Comparison of ENCODE assay signal across 8 mouse cellular contexts in genomic region chr5:113844721-113845120, GRCm38 (mm10). TPM values are rescaled to one million over a fixed set of nuclear protein-coding genes. Genes with fewer than 3 reads are reported as not detected.
A peak's percentile ranks its signal among the peaks of the same experiment; 100 is the strongest.
DNase-seq lines count a peak whose midpoint lies in the region; ATAC-seq lines count a peak whose summit lies in the region.

No protein-coding gene starts in this region.

- H3K4me1 ChIP-seq in embryonic facial prominence, embryonic 10.5 days = 0 out of 2 replicates have a peak, but pooled peaks cover 2% of the 10 kb centered on the region
- H3K4me1 ChIP-seq in hindbrain, embryonic 13.5 days (replicated peaks) = no peaks in the 10 kb centered on the region

- intact Hi-C loops in left cerebral cortex, postnatal 4 days (cut with DNase I) = no loop called here

- H3K9me3 ChIP-seq in embryonic facial prominence, embryonic 10.5 days = no peaks in the 10 kb centered on the region
- H3K9me3 ChIP-seq in hindbrain, embryonic 13.5 days = no peaks in the 10 kb centered on the region

- no peak overlapping the region for H3K9ac ChIP-seq in hindbrain, embryonic 13.5 days

- no peak overlapping the region for H3K4me2 ChIP-seq in hindbrain, embryonic 13.5 days

- no peak for ATAC-seq in hindbrain, embryonic 13.5 days (ENCODE audit: low FRiP score)
- peak; percentile 46; the same call in 1 of the 2 replicates for ATAC-seq in monocyte, adult 5-6 weeks (replicated peaks; ENCODE audit: insufficient number of reproducible peaks, low FRiP score, low TSS enrichment, poor library complexity, severe bottlenecking)

- H3K27me3 ChIP-seq in embryonic facial prominence, embryonic 10.5 days (replicated peaks; ENCODE audit: low read depth, poor library complexity, severe bottlenecking) = no peaks in the 10 kb centered on the region
- no peaks in the 10 kb centered on the region for H3K27me3 ChIP-seq in hindbrain, embryonic 13.5 days

- H3K27ac ChIP-seq in embryonic facial prominence, embryonic 10.5 days (replicated peaks) = no peak overlapping the region; the same call in 1 of the 2 replicates
- peak overlapping the region; percentile 12; the same call in 1 of the 2 replicates for H3K27ac ChIP-seq in hindbrain, embryonic 13.5 days

- WGBS in embryonic facial prominence, embryonic 10.5 days = 72% methylated on average over 7 of the region's 7 CpGs
- WGBS in hindbrain, embryonic 13.5 days = 63% methylated on average over 7 of the region's 7 CpGs

- H3K4me3 ChIP-seq in embryonic facial prominence, embryonic 10.5 days = no peak overlapping the region
- no peak overlapping the region for H3K4me3 ChIP-seq in hindbrain, embryonic 13.5 days

- peak; percentile 58 for DNase-seq in gastrocnemius, adult 18-20 months (ENCODE audit: low spot score)
- no peak for DNase-seq in gastrocnemius, postnatal 25 days
- DNase-seq in Muller cell, postnatal 12 days (ENCODE audit: inconsistent ontology term) = peak; percentile 43
- peak; percentile 54 for DNase-seq in embryonic facial prominence, embryonic 10.5 days (ENCODE audit: low spot score)
- DNase-seq in left cerebral cortex, postnatal 4 days = peak; percentile 69
- DNase-seq in testis, postnatal 10 days (ENCODE audit: low spot score) = peak; percentile 85

- peaks cover 90% of the 10 kb centered on the region for H3K36me3 ChIP-seq in embryonic facial prominence, embryonic 10.5 days (replicated peaks)
- peaks cover 90% of the 10 kb centered on the region for H3K36me3 ChIP-seq in hindbrain, embryonic 13.5 days

RNA-seq across cellular contexts. Expression of gene Selplg, which starts 12.3 kb away (rescaled TPM):
- total RNA-seq in gastrocnemius, adult 18-20 months (2021) = under 1 TPM; 0.85 to 0.87 TPM
- total RNA-seq in gastrocnemius, postnatal 25 days (2021) = 1 to 10 TPM in 1 of 2 experiments, under 1 TPM in 1; 0.43 to 1.2 TPM
- 0.58 and 0.83 TPM in 2 replicates for polyA plus RNA-seq in embryonic facial prominence, embryonic 10.5 days (2016; fragmentation: Nextera tagmentation; extraction: Ambion mirVana)
- polyA plus RNA-seq in hindbrain, embryonic 13.5 days (2015; fragmentation: Nextera tagmentation; extraction: Ambion mirVana) = 1.7 and 1.9 TPM in 2 replicates
- total RNA-seq in left cerebral cortex, postnatal 4 days (2021) = 1 to 10 TPM; 1.5 to 2.7 TPM
- total RNA-seq in monocyte, adult 5-6 weeks (2017) = 212 to 415 TPM (median 221 TPM) in 3 replicates

RNA-seq across cellular contexts. Expression of gene Tmem119, which starts 44.4 kb away (rescaled TPM):
- 1 to 10 TPM in 1 of 2 experiments, under 1 TPM in 1; 0.93 to 1.1 TPM for total RNA-seq in gastrocnemius, adult 18-20 months (2021)
- total RNA-seq in gastrocnemius, postnatal 25 days (2021) = 1 to 10 TPM; 3.0 to 3.6 TPM
- polyA plus RNA-seq in embryonic facial prominence, embryonic 10.5 days (2016; fragmentation: Nextera tagmentation; extraction: Ambion mirVana) = 72.7 and 83.3 TPM in 2 replicates
- polyA plus RNA-seq in hindbrain, embryonic 13.5 days (2015; fragmentation: Nextera tagmentation; extraction: Ambion mirVana) = 8.7 and 10.4 TPM in 2 replicates
- 1 to 10 TPM; 3.3 to 4.6 TPM for total RNA-seq in left cerebral cortex, postnatal 4 days (2021)
- total RNA-seq in monocyte, adult 5-6 weeks (2017) = not detected in 3 replicates

Comparison
In these comparisons a context has a peak if more than half of its experiments do, and no peak if none do; other contexts are left out.
1. RNA of gene Selplg, which starts 12.3 kb away (total RNA-seq): 212 to 415 TPM in monocyte, adult 5-6 weeks; 1.5 to 2.7 TPM in left cerebral cortex, postnatal 4 days, 0.43 to 1.2 TPM in gastrocnemius, postnatal 25 days and 0.85 to 0.87 TPM in gastrocnemius, adult 18-20 months; every median in the first group is over 10 times any median in the second.